Mouse (Mus musculus): Measurements from ENCODE around the gene Ccrl2.

GRCm38 (mm10) chr9:111056519-111056797, 861 bp downstream of the Ccrl2 start:
- no peak for TF ChIP-seq MYOG (IDR thresholded peaks at IDR 0.05; ENCODE audit: control insufficient read depth in 1 of 3, insufficient read depth in 1 of 3, insufficient read length in 2 of 3, low read depth in 2 of 3)
- TF ChIP-seq REST (IDR thresholded peaks at IDR 0.05; ENCODE audit: insufficient read depth, insufficient read length) = no peak
- TF ChIP-seq E2F4 (IDR thresholded peaks at IDR 0.05; ENCODE audit: insufficient read depth) = no peak
- no peak for TF ChIP-seq POLR2A (IDR thresholded peaks at IDR 0.05; ENCODE audit: insufficient read length, low read depth)
- no peak for TF ChIP-seq POLR2AphosphoS2 (IDR thresholded peaks at IDR 0.05; ENCODE audit: insufficient read length, low read depth)
- TF ChIP-seq MYOD1 (IDR thresholded peaks at IDR 0.05; ENCODE audit: control insufficient read depth in 1 of 3, insufficient read length in 2 of 3, low read depth in 2 of 3) = no peak
